Mouse (Mus musculus): ENCODE measurements around the gene Cntn2.

DNA sequence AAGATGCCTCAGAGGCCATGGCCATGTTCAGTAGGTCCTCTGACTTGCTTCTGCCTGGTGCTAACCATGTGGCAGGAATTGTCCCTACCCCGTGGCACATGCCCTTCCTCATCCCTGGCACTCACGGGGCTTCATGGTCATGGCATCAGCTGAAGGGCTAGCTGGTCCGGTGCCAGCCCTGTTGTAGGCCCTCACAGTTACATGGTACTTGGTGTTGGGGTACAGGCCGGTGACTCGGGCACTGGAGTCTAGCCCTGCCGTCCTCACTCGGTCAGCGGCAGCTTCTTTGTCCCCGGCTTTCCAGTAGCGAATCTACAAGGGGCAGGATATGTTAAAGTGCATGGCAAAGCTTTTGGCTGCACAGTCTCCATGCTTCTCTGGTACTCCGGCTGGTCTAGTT is 26.3 kb downstream of the Cntn2 start:
- TF ChIP-seq POLR2A (IDR thresholded peaks at IDR 0.05; ENCODE audit: borderline replicate concordance, extremely low read depth, low read depth, low read length) (no peak), CTCF (IDR thresholded peaks at IDR 0.05; ENCODE audit: insufficient read depth, low read length) (no peak)

Data from lung, adult 2 months (tissue).